Mouse (Mus musculus) heart, embryonic 15.5 days (tissue): Measurements from ENCODE around the gene Slc11a1. TPM values are rescaled to one million over a fixed set of nuclear protein-coding genes. Genes with fewer than 3 reads are reported as not detected.
"Not testable (repeated sequence)": the region's sequence is repeated elsewhere in the genome, so short reads cannot be mapped to it uniquely, and the experiment has no call there.

ENCODE experiments used
- ATAC-seq: fragments of 200-750 bp; cut with Nextera tagmentation; replicated peaks from 2 replicates; pipeline ENCODE4 v1.8.0; 2017; ENCODE audit warnings: low read depth, moderate TSS enrichment; ENCODE audit not compliant: insufficient number of reproducible peaks, insufficient read depth, low FRiP score
- H3K27ac ChIP-seq: fragments of 300-500 bp; sonication (generic); 2 replicates; pipeline ENCODE4 v1.5.1; 2015; ENCODE audit warnings: mild to moderate bottlenecking, inconsistent platforms
- H3K27me3 ChIP-seq: fragments of 300-500 bp; sonication (generic); 2 replicates; pipeline ENCODE4 v1.6.1; 2015; ENCODE audit warnings: inconsistent platforms
- H3K36me3 ChIP-seq: fragments of 300-500 bp; sonication (generic); 2 replicates; pipeline ENCODE4 v1.6.1; 2015; ENCODE audit warnings: mild to moderate bottlenecking, inconsistent platforms
- H3K4me1 ChIP-seq: fragments of 300-500 bp; sonication (generic); replicated peaks from 2 replicates; pipeline ENCODE4 v1.6.1; 2015; ENCODE audit warnings: inconsistent platforms
- H3K4me2 ChIP-seq: fragments of 300-500 bp; sonication (generic); 2 replicates; pipeline ENCODE4 v1.6.1; 2015; ENCODE audit warnings: inconsistent platforms, mild to moderate bottlenecking, moderate library complexity
- H3K4me3 ChIP-seq: fragments of 300-500 bp; sonication (generic); 2 replicates; pipeline ENCODE4 v1.5.1; 2015; ENCODE audit warnings: mild to moderate bottlenecking, inconsistent platforms
- H3K9ac ChIP-seq: fragments of 300-500 bp; sonication (generic); 2 replicates; pipeline ENCODE4 v1.6.1; 2015; ENCODE audit warnings: mild to moderate bottlenecking, inconsistent platforms
- H3K9me3 ChIP-seq: fragments of 300-500 bp; sonication (generic); replicated peaks from 2 replicates; pipeline ENCODE4 v1.6.1; 2016; ENCODE audit warnings: inconsistent platforms
- WGBS: fragments of 180-500 bp; shearing (Covaris S2); methylation state at CpG from one replicate; pipeline ENCODE4 v1.1.7; 2015; ENCODE audit warnings: mixed read lengths; 5-methylcytosine and 5-hydroxymethylcytosine counted together
- polyA plus RNA-seq: library from polyadenylated mRNA; unstranded; fragments of >200 nt; fragmentation: Nextera tagmentation; extraction: Ambion mirVana; gene quantifications from 2 replicates; pipeline ENCODE4 v1.2.1, GENCODE M21; 2015

Slc11a1 gene
- polyA plus RNA-seq, 1 experiment from 2014 or later = 3.6 TPM

DNA sequence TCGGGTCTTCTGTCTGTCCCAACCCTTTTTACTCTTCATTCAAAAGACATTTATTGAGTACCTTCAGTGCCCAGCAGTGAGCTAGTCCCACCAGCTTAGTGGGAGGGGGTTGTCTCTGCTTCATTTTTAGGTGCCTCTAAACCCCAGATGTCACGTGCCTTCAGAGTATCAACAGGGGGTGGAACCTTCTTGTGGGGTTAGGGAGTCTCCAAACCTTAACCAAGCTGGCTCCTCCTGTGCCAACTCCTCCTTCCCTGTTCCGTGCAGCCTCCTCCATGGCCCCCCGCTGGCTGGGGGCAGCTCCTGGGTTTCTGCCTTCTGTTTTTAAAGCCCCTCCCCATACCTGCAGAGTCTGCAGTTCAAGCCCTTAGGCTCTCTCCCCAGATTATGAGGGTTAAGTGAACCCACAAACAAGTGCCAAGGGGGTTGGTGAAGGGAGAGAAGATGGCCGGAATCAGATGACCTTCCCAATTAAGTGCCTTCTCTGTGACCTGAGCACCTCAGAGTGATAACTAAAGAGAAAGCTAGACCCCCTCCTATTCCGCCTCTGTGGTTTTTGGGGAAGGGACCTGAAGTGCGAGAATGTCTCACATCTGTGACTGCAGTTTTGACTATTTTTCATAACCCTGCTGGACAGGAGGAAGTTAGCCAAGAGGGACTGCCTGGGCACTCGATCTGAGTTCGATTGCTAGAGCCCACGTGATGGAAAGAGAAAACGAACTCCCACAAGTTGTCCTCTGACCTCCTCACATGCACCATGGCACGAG is 21.6 kb downstream of the Slc11a1 start:
- peaks cover 23% of the 10 kb centered on the region for H3K36me3 ChIP-seq
- not testable (repeated sequence) for H3K9me3 ChIP-seq, H3K27me3 ChIP-seq, ATAC-seq
- peak overlapping the region; percentile 50 for H3K4me3 ChIP-seq
- H3K27ac ChIP-seq = peak overlapping the region; percentile 95
- WGBS = 9% methylated on average over 12 of the region's 12 CpGs
- peak overlapping the region; percentile 25; the same call in 1 of the 2 replicates for H3K9ac ChIP-seq
- peaks cover 28% of the 10 kb centered on the region for H3K4me1 ChIP-seq
- peak overlapping the region; percentile 90 for H3K4me2 ChIP-seq

DNA sequence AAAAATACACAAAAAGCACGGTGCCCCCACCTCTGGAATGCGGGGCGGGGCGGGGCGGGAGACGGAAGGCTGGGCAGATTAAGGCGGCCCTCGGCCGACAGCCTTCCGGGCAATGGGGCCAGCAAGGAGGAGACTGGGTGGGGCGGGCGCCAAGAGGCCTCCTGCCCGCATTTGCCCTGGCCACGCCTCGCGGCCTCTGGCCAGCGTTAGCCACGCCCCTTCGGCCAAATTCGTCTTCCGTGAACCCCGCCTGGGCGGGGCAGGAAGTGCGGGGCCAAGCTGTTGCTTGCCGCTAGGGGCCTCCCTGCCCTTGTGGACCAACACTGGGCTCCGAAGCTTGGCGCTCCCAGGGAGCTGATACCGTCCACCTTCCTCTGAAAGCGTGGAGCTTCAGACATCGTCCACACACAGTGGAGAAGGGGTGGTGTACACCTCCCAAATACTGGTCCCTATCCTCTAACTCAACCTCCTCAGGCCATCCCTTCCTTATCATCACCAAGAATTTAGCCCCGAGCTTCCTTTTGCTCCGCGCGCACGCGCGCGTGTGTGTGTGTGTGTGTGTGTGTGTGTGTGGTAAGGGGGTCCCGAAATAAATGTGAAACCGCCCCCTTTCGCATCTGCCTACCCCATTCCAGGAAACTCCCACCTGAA is 22.4 kb downstream of the Slc11a1 start:
- H3K9me3 ChIP-seq = no peaks in the 10 kb centered on the region
- peak; percentile 93 for ATAC-seq
- WGBS = under 1% methylated on average over 41 of the region's 41 CpGs

GRCm38 (mm10) chr1:74397919-74398451 is 23.0 kb downstream of the Slc11a1 start:
- peak; percentile 25 for ATAC-seq
- Histone ChIP-seq H3K27ac (peak overlapping the region; percentile 95), H3K27me3 (no peaks in the 10 kb centered on the region), H3K9ac (peak overlapping the region; percentile 63), H3K4me2 (peak overlapping the region; percentile 90), H3K4me3 (peak overlapping the region; percentile 50), H3K9me3 (no peaks in the 10 kb centered on the region), H3K36me3 (peaks cover 23% of the 10 kb centered on the region), H3K4me1 (peaks cover 22% of the 10 kb centered on the region)
- 3% methylated on average over 11 of the region's 11 CpGs for WGBS

More for the DNA sequence above, 22.4 kb downstream of the Slc11a1 start:
- H3K36me3 ChIP-seq = peaks cover 23% of the 10 kb centered on the region
- peak overlapping the region; percentile 63 for H3K9ac ChIP-seq
- H3K4me3 ChIP-seq = peak overlapping the region; percentile 50
- H3K4me2 ChIP-seq = peak overlapping the region; percentile 90
- no peaks in the 10 kb centered on the region for H3K27me3 ChIP-seq
- H3K27ac ChIP-seq = peak overlapping the region; percentile 95
- peaks cover 28% of the 10 kb centered on the region for H3K4me1 ChIP-seq

- no peak overlapping the region for H3K27ac ChIP-seq
- WGBS = 71% methylated on average over 3 of the region's 3 CpGs
- ATAC-seq = no peak
- no peak overlapping the region for H3K4me3 ChIP-seq
- no peaks in the 10 kb centered on the region for H3K9me3 ChIP-seq
- no peaks in the 10 kb centered on the region for H3K36me3 ChIP-seq
- H3K4me2 ChIP-seq = no peak overlapping the region
- H3K27me3 ChIP-seq = no peaks in the 10 kb centered on the region
- no peak overlapping the region for H3K9ac ChIP-seq
- peaks cover 11% of the 10 kb centered on the region for H3K4me1 ChIP-seq
Measured at GRCm38 (mm10) chr1:74400531-74400930, 25.5 kb downstream of the Slc11a1 start.

GRCm38 (mm10) chr1:74401015-74401702 is 26.2 kb downstream of the Slc11a1 start:
- Histone ChIP-seq H3K36me3 (no peaks in the 10 kb centered on the region), H3K27ac (no peak overlapping the region), H3K4me1 (peaks cover 11% of the 10 kb centered on the region), H3K4me2 (0 out of 2 replicates have a peak overlapping the region, but pooled peaks have one; percentile 18), H3K9me3 (no peaks in the 10 kb centered on the region), H3K9ac (no peak overlapping the region), H3K27me3 (no peaks in the 10 kb centered on the region), H3K4me3 (no peak overlapping the region)
- no peak for ATAC-seq
- WGBS = 44% methylated on average over 16 of the region's 16 CpGs

DNA sequence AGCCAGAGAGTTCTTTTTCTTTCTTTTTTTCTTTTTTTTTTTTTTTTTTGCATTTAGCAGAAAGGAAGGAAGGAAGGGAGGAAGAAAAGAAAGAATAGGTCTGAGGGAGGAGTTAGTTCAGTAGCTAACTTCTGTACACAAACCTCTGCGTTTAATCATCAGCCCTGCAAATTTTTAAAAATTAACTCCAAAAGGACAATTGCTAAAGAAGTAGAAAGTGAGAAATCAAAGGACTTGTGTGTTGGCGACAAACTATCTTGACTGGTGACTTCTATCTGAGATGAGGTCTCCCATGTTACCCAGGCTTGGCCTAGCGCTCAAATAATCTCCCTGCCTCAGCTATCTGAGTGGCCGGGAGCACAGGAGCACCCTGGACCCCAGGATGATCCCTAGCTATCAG is 29.2 kb downstream of the Slc11a1 start:
- no peak for ATAC-seq
- 75% methylated on average over 4 of the region's 4 CpGs for WGBS
- H3K4me1 ChIP-seq = no peaks in the 10 kb centered on the region
- no peak overlapping the region for H3K4me3 ChIP-seq
- no peaks in the 10 kb centered on the region for H3K9me3 ChIP-seq
- H3K36me3 ChIP-seq = no peaks in the 10 kb centered on the region
- no peak overlapping the region for H3K4me2 ChIP-seq
- H3K9ac ChIP-seq = no peak overlapping the region
- H3K27ac ChIP-seq = no peak overlapping the region
- no peaks in the 10 kb centered on the region for H3K27me3 ChIP-seq

- Histone ChIP-seq H3K27ac (no peak within 1 kb of the TSS), H3K9me3 (no peaks in the 10 kb centered on the region), H3K27me3 (no peaks in the 10 kb centered on the region), H3K9ac (no peak within 1 kb of the TSS), H3K36me3 (no peaks in the 10 kb centered on the region), H3K4me3 (no peak within 1 kb of the TSS), H3K4me2 (no peak within 1 kb of the TSS), H3K4me1 (no peaks in the 10 kb centered on the region)
- no peak for ATAC-seq
- WGBS = 48% methylated on average over 15 of the region's 15 CpGs
Measured at GRCm38 (mm10) chr1:74408589-74409504, 33.9 kb downstream of the Slc11a1 start, which contains the start of gene Vil1. Vil1 (plus strand) TSS chr1:74409376.

DNA sequence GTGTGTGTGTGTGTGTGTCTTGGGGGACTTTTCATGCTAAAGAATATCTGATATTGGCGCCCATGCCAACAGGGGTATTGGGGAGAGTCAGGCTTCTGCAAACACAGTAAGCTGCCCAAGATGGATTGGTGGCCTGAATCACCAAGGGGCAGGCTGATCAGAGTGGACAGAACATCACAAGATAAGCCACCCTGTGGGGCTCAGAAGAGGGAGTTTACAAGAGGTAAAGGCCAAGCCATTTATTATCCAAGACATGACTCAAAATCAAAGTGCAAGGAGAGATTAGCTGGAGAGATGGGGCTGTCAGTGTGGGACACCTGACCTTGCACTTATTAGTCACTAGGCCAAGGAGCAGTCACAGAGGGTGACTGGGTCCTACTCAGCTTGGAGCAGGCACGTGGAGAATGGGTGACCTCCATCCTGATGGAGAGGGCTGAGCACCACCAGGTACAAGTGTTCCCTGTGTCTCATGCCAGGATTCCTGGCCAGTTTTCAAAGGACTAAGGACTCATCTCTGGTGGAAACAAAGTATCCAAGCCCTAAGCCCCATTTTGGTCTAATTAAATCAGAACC is 36.8 kb downstream of the Slc11a1 start:
- 52% methylated on average over 2 of the region's 2 CpGs for WGBS
- no peak overlapping the region for H3K27ac ChIP-seq

GRCm38 (mm10) chr1:74412711-74413110 is 37.7 kb downstream of the Slc11a1 start:
- Histone ChIP-seq H3K9ac (no peak overlapping the region), H3K27me3 (no peaks in the 10 kb centered on the region), H3K4me2 (no peak overlapping the region), H3K9me3 (no peaks in the 10 kb centered on the region), H3K36me3 (no peaks in the 10 kb centered on the region), H3K27ac (no peak overlapping the region), H3K4me1 (no peaks in the 10 kb centered on the region), H3K4me3 (no peak overlapping the region)
- no peak for ATAC-seq
- WGBS = 76% methylated on average over 8 of the region's 8 CpGs

More for the DNA sequence above, 36.8 kb downstream of the Slc11a1 start:
- no peaks in the 10 kb centered on the region for H3K4me1 ChIP-seq
- H3K9me3 ChIP-seq = no peaks in the 10 kb centered on the region
- no peak overlapping the region for H3K4me3 ChIP-seq
- no peaks in the 10 kb centered on the region for H3K27me3 ChIP-seq
- no peak overlapping the region for H3K9ac ChIP-seq
- no peak overlapping the region for H3K4me2 ChIP-seq
- no peak for ATAC-seq
- H3K36me3 ChIP-seq = no peaks in the 10 kb centered on the region

DNA sequence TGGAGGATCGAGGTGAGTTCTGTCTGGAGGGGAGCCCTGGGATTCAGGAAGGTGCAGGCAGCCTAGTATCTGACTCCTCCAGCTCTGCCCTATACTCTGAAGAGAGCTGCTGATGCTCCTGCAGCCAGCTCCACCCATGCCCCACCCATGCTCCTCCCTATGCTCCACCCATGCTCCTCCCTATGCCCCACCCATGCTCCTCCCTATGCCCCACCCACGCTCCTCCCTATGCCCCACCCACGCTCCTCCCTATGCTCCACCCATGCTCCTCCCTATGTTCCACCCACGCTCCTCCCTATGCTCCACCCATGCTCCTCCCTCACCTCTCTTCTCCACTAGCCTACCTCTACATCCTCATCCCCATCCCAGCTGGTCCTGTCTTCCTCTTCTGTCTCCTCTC is 40.1 kb downstream of the Slc11a1 start:
- ATAC-seq = no peak
- Histone ChIP-seq H3K9me3 (no peaks in the 10 kb centered on the region), H3K9ac (no peak overlapping the region), H3K4me1 (peaks cover 7% of the 10 kb centered on the region; the same call in 1 of the 2 replicates), H3K27me3 (no peaks in the 10 kb centered on the region), H3K4me3 (no peak overlapping the region), H3K4me2 (no peak overlapping the region), H3K27ac (no peak overlapping the region), H3K36me3 (no peaks in the 10 kb centered on the region)
- WGBS = 40% methylated on average over 4 of the region's 4 CpGs
